Mouse (Mus musculus) left cerebral cortex, adult 6 months (tissue): Measurements from ENCODE around the gene Trappc5. TPM values are rescaled to one million over a fixed set of nuclear protein-coding genes. Genes with fewer than 3 reads are reported as not detected.

Experiments used
- long read RNA-seq, 2 experiments: library from polyadenylated mRNA; unstranded; transcript quantifications; one replicate each; pipeline ENCODE4 v2.0.0; 2019 to 2020
- polyA plus RNA-seq: library from polyadenylated mRNA; unstranded; fragments of <200 nt; fragmentation: Nextera tagmentation; gene quantifications from 2 replicates; pipeline ENCODE4 v1.2.3, GENCODE M21; 2021

The Trappc5 gene
- polyA plus RNA-seq, result 22.8 and 24.6 TPM in 2 replicates
- long read RNA-seq, experiment 1, full-length matches to known transcripts, result 130 of 130 reads
- long read RNA-seq, experiment 1, partial matches to known transcripts, result 0 of 130 reads
- long read RNA-seq, experiment 1, other reads (novel, unspliced or antisense), result 0 of 130 reads
- long read RNA-seq, experiment 2, full-length matches to known transcripts, result 59 of 59 reads
- long read RNA-seq, experiment 2, partial matches to known transcripts, result 0 of 59 reads
- long read RNA-seq, experiment 2, other reads (novel, unspliced or antisense), result 0 of 59 reads

GRCm38 (mm10) chr8:3676131-3676992 is at the start of gene Trappc5:
TSS of gene Trappc5 (plus strand) at chr8:3676299.

GRCm38 (mm10) chr8:3630647-3631477 is 45.2 kb upstream of the Trappc5 start, which contains the start of gene Stxbp2:
TSS of gene Stxbp2 (plus strand) at chr8:3630955.

DNA sequence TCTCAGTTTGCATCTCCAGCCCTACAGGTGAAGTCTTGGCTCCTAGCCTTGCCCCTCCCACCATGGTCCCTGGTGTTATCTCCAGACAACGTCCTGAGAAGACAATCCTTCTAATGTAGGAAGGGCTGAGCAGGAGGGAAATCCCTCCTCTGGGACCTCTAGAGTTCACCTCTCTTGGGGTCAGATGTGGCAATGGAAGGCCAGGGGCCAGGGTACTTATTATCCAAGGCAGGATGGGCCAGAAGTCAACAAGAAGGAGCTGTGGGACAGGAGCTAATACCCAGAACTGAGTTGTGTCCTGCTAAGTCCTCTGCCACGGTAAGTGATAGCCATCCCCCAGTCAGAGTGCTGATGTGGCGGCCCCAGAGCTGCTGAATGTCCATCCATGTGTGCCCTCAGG is 20.6 kb upstream of the Trappc5 start, which contains the start of gene Retn:
Retn (plus strand) TSS at position 245 of the 400 bp plus-strand sequence.

DNA sequence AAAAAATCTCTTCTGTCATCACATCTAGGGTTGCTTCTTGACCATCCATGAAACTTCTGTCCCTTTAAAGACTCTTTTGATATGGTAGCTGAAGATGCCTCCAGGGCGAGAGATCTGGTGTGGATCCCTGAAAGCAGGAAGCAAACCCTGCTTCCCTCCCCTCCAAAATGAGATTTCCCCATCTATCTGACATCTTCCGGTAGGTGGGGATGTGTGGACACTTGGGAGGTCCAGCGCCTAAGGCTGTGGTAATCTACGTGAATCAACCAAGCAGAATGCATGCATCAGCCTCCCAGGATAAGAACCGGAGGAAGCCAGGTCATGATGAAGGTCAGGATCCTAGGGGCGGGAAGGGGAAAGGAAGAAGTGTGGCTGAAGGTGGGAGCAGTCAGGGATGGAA is 10.6 kb upstream of the Trappc5 start, which contains the start of gene Mcemp1:
Mcemp1 (plus strand) TSS at position 248 of the 400 bp plus-strand sequence.

GRCm38 (mm10) chr8:3671980-3672491 is 4.1 kb upstream of the Trappc5 start, which contains the start of gene Fcor:
TSS of gene Fcor (minus strand) at chr8:3672362.

GRCm38 (mm10) chr8:3694121-3694520 is 18.0 kb downstream of the Trappc5 start, which contains the start of gene Fcer2a:
TSS of gene Fcer2a (minus strand) at chr8:3694175.

GRCm38 (mm10) chr8:3720551-3720950 is 44.5 kb downstream of the Trappc5 start, which contains the start of gene Clec4g:
TSS of gene Clec4g (minus strand) at chr8:3720651.

Other genes with a start within 250 kb of the Trappc5 start
- gene Pex11g, start 208.6 kb upstream of the Trappc5 start, polyA plus RNA-seq, result 1.1 and 1.6 TPM in 2 replicates
- 0.06 TPM in 1 of 2 replicates, not detected in the other for gene Tex45, start 205.4 kb upstream of the Trappc5 start, polyA plus RNA-seq
- gene Zfp358, start 183.2 kb upstream of the Trappc5 start, polyA plus RNA-seq, result 8.2 and 24.2 TPM in 2 replicates
- gene Mcoln1, start 175.8 kb upstream of the Trappc5 start, polyA plus RNA-seq, result 37.8 and 71.3 TPM in 2 replicates
- 10.3 and 13.0 TPM in 2 replicates for gene Pnpla6, start 160.9 kb upstream of the Trappc5 start, polyA plus RNA-seq
- 0.14 and 0.26 TPM in 2 replicates for gene C330021F23Rik, start 108.3 kb upstream of the Trappc5 start, polyA plus RNA-seq
- 5.9 and 11.8 TPM in 2 replicates for gene Camsap3, start 89.0 kb upstream of the Trappc5 start, polyA plus RNA-seq
- 21.7 and 27.5 TPM in 2 replicates for gene Xab2, start 55.0 kb upstream of the Trappc5 start, polyA plus RNA-seq
- gene Pet100, start 54.8 kb upstream of the Trappc5 start, polyA plus RNA-seq, result 129 and 140 TPM in 2 replicates
- gene Pcp2, start 50.8 kb upstream of the Trappc5 start, polyA plus RNA-seq, result 0.61 TPM in 1 of 2 replicates, not detected in the other
- gene Stxbp2, start 45.3 kb upstream of the Trappc5 start, polyA plus RNA-seq, result 10.6 and 12.6 TPM in 2 replicates
- 1.0 and 1.8 TPM in 2 replicates for gene Retn, start 20.5 kb upstream of the Trappc5 start, polyA plus RNA-seq
- gene Mcemp1, start 10.5 kb upstream of the Trappc5 start, polyA plus RNA-seq, result 0.24 TPM in 1 of 2 replicates, not detected in the other
- 50.2 and 52.3 TPM in 2 replicates for gene Fcor, start 3.9 kb upstream of the Trappc5 start, polyA plus RNA-seq
- 0.05 TPM in 1 of 2 replicates, not detected in the other for gene Fcer2a, start 17.9 kb downstream of the Trappc5 start, polyA plus RNA-seq
- 0.33 TPM in 1 of 2 replicates, not detected in the other for gene Clec4g, start 44.4 kb downstream of the Trappc5 start, polyA plus RNA-seq
- gene Cd209a, start 72.7 kb downstream of the Trappc5 start, polyA plus RNA-seq, result 3.2 and 3.4 TPM in 2 replicates
- 0.11 TPM in 1 of 2 replicates, not detected in the other for gene Cd209e, start 178.0 kb downstream of the Trappc5 start, polyA plus RNA-seq
- gene Cd209d, start 202.3 kb downstream of the Trappc5 start, polyA plus RNA-seq, result 0.31 TPM in 1 of 2 replicates, not detected in the other